Mouse (Mus musculus) E14TG2a.4 (cell line): Measurements from ENCODE around the gene Myo18a.

Source experiments
- CTCF ChIP-seq: conservative IDR thresholded peaks from 2 replicates; pipeline ENCODE4 v1.5.1; 2014; ENCODE audit warnings: low read length
- NANOG ChIP-seq: IDR thresholded peaks from 2 replicates; pipeline ENCODE4 v1.6.1; 2014; ENCODE audit warnings: borderline replicate concordance, low read length, mixed read lengths
- POU5F1 ChIP-seq: IDR thresholded peaks from 2 replicates; pipeline ENCODE4 v1.6.1; 2014; ENCODE audit warnings: low read length, borderline replicate concordance

DNA sequence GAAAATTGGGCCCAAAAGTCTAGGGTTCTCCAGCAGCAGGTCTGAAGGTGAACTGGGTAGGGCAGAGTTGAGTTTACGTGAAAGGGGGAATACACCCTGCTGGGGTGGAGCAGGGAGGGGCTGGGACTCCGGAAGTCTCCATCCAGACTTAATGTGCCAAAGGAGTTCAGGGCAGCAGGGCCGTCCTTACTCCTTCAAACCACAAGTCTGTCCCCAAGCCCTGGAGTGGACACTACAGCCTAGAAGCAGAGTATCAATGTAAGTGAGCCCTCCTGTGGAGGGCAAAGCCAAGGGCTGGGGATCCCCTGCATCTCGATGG, 2.4 kb downstream of the Myo18a start:
- TF ChIP-seq CTCF (no peak), POU5F1 (no peak), NANOG (no peak)
